Mouse (Mus musculus) hindbrain, embryonic 16.5 days (tissue): ENCODE data around the gene Rtp4. TPM values are rescaled to one million over a fixed set of nuclear protein-coding genes. Genes with fewer than 3 reads are reported as not detected.

ENCODE experiments used
- ATAC-seq: fragments of 200-750 bp; cut with Nextera tagmentation; 2 replicates; pipeline ENCODE4 v1.8.0; 2017; ENCODE audit warnings: moderate TSS enrichment, moderate library complexity
- H3K27ac ChIP-seq: fragments of 300-500 bp; sonication (generic); 2 replicates; pipeline ENCODE4 v1.5.1; 2014; ENCODE audit warnings: low read depth, mild to moderate bottlenecking, control low read depth, low read length, moderate library complexity
- H3K27me3 ChIP-seq: fragments of 300-500 bp; sonication (generic); replicated peaks from 2 replicates; pipeline ENCODE4 v1.6.1; 2014; ENCODE audit warnings: low read length; ENCODE audit not compliant: control insufficient read depth, insufficient read depth
- H3K36me3 ChIP-seq: fragments of 300-500 bp; sonication (generic); 2 replicates; pipeline ENCODE4 v1.6.1; 2014; ENCODE audit warnings: mild to moderate bottlenecking, low read length, moderate library complexity, mixed read lengths; ENCODE audit not compliant: control insufficient read depth, insufficient read depth
- H3K4me1 ChIP-seq: fragments of 300-500 bp; sonication (generic); 2 replicates; pipeline ENCODE4 v1.6.1; 2014; ENCODE audit warnings: low read depth, low read length; ENCODE audit not compliant: control insufficient read depth, insufficient read depth
- H3K4me2 ChIP-seq: fragments of 300-500 bp; sonication (generic); 2 replicates; pipeline ENCODE4 v1.6.1; 2014; ENCODE audit warnings: mild to moderate bottlenecking, low read length, control low read depth, moderate library complexity
- H3K4me3 ChIP-seq: fragments of 300-500 bp; sonication (generic); 2 replicates; pipeline ENCODE4 v1.5.1; 2014; ENCODE audit warnings: mild to moderate bottlenecking, low read length, control low read depth, moderate library complexity
- H3K9ac ChIP-seq: fragments of 300-500 bp; sonication (generic); 2 replicates; pipeline ENCODE4 v1.6.1; 2014; ENCODE audit warnings: low read depth, mild to moderate bottlenecking, control low read depth, low read length, moderate library complexity
- H3K9me3 ChIP-seq: fragments of 300-500 bp; sonication (generic); 2 replicates; pipeline ENCODE4 v1.6.1; 2014; ENCODE audit warnings: mild to moderate bottlenecking, low read length, moderate library complexity; ENCODE audit not compliant: control insufficient read depth
- WGBS: fragments of 180-500 bp; shearing (Covaris S2); extraction: QIAGEN DNeasy Blood & Tissue Kit; methylation state at CpG from one replicate; pipeline ENCODE4 v1.1.7; 2014; 5-methylcytosine and 5-hydroxymethylcytosine counted together
- polyA plus RNA-seq: library from polyadenylated mRNA; unstranded; fragments of >200 nt; fragmentation: Nextera tagmentation; extraction: Ambion mirVana; gene quantifications from 2 replicates; pipeline ENCODE4 v1.2.1, GENCODE M21; 2015

The Rtp4 gene
- 4.0 and 4.3 TPM in 2 replicates for polyA plus RNA-seq

- ATAC-seq, result peak; percentile 85
- Histone ChIP-seq H3K27ac (peak within 1 kb of the TSS; percentile 74), H3K4me2 (peak within 1 kb of the TSS; percentile 56), H3K9ac (peak within 1 kb of the TSS; percentile 66), H3K36me3 (no peaks in the 10 kb centered on the region), H3K4me3 (peak within 1 kb of the TSS; percentile 43), H3K27me3 (no peaks in the 10 kb centered on the region), H3K9me3 (no peaks in the 10 kb centered on the region), H3K4me1 (peaks cover 41% of the 10 kb centered on the region)
- under 1% methylated on average over 12 of the region's 12 CpGs for WGBS
Observed at GRCm38 (mm10) chr16:23520235-23520871, at the start of gene Rtp4, which contains the start of gene Masp1. Gene Rtp4, plus strand, starts transcription at chr16:23520291. Gene Masp1, minus strand, starts transcription at chr16:23520815.

GRCm38 (mm10) chr16:23471551-23471950, 48.5 kb upstream of the Rtp4 start:
- Histone ChIP-seq H3K4me3 (no peak overlapping the region), H3K4me1 (no peaks in the 10 kb centered on the region), H3K9me3 (no peaks in the 10 kb centered on the region), H3K9ac (no peak overlapping the region), H3K27ac (no peak overlapping the region), H3K36me3 (no peaks in the 10 kb centered on the region), H3K27me3 (no peaks in the 10 kb centered on the region; the same call in 1 of the 2 replicates), H3K4me2 (no peak overlapping the region)
- WGBS, result 92% methylated on average over 6 of the region's 6 CpGs
- ATAC-seq, result no peak

- H3K4me3 ChIP-seq, result no peak overlapping the region
- H3K9ac ChIP-seq, result no peak overlapping the region
- no peaks in the 10 kb centered on the region for H3K36me3 ChIP-seq
- H3K4me1 ChIP-seq, result no peaks in the 10 kb centered on the region
- no peaks in the 10 kb centered on the region; the same call in 1 of the 2 replicates for H3K27me3 ChIP-seq
- H3K4me2 ChIP-seq, result no peak overlapping the region
- no peaks in the 10 kb centered on the region for H3K9me3 ChIP-seq
- no peak for ATAC-seq
- H3K27ac ChIP-seq, result no peak overlapping the region
- WGBS, result 81% methylated on average over 3 of the region's 3 CpGs
Observed at GRCm38 (mm10) chr16:23472046-23472445, 48.0 kb upstream of the Rtp4 start.

DNA sequence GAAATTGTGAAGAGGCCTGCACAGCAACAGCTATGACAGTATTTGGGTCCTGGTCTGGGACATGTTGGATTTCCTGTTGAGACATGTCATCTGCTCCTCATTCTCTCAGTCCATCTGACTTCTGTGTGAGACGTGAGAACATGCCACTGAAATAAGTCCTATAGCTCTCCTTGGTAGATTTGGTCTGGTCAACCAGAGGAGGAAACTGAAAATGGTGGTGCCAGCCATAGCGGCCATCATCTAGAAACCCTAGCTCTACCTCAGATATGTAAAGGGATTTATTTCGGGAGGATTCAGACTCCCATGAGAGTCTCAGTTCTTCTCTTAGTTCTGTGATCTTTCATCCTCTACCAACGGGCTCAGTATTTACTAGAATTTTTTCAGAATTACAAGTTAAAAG, 44.4 kb upstream of the Rtp4 start:
- Histone ChIP-seq H3K4me3 (no peak overlapping the region), H3K27me3 (no peaks in the 10 kb centered on the region; the same call in 1 of the 2 replicates), H3K9ac (no peak overlapping the region), H3K4me1 (no peaks in the 10 kb centered on the region), H3K9me3 (no peaks in the 10 kb centered on the region), H3K4me2 (no peak overlapping the region), H3K27ac (no peak overlapping the region), H3K36me3 (no peaks in the 10 kb centered on the region)
- 97% methylated on average over 4 of the region's 4 CpGs for WGBS
- ATAC-seq, result no peak

- H3K27me3 ChIP-seq, result no peaks in the 10 kb centered on the region; the same call in 1 of the 2 replicates
- H3K9ac ChIP-seq, result no peak overlapping the region
- no peaks in the 10 kb centered on the region for H3K36me3 ChIP-seq
- H3K27ac ChIP-seq, result no peak overlapping the region
- ATAC-seq, result no peak
- no peak overlapping the region for H3K4me3 ChIP-seq
- no peaks in the 10 kb centered on the region for H3K9me3 ChIP-seq
- no peak overlapping the region for H3K4me2 ChIP-seq
- no peaks in the 10 kb centered on the region for H3K4me1 ChIP-seq
Observed at GRCm38 (mm10) chr16:23476598-23476997, 43.5 kb upstream of the Rtp4 start.

- no peak overlapping the region for H3K4me3 ChIP-seq
- H3K4me2 ChIP-seq, result no peak overlapping the region
- no peaks in the 10 kb centered on the region for H3K36me3 ChIP-seq
- WGBS, result 62% methylated on average over 7 of the region's 7 CpGs
- no peaks in the 10 kb centered on the region for H3K9me3 ChIP-seq
- no peaks in the 10 kb centered on the region for H3K27me3 ChIP-seq
- ATAC-seq, result no peak
- H3K9ac ChIP-seq, result no peak overlapping the region
- no peaks in the 10 kb centered on the region for H3K4me1 ChIP-seq
- H3K27ac ChIP-seq, result no peak overlapping the region
Observed at GRCm38 (mm10) chr16:23479872-23480603, 40.1 kb upstream of the Rtp4 start.

- 33% methylated on average over 3 of the region's 3 CpGs for WGBS
- Histone ChIP-seq H3K4me1 (no peaks in the 10 kb centered on the region), H3K36me3 (no peaks in the 10 kb centered on the region), H3K4me3 (no peak overlapping the region), H3K9ac (no peak overlapping the region), H3K4me2 (no peak overlapping the region), H3K9me3 (no peaks in the 10 kb centered on the region), H3K27ac (no peak overlapping the region), H3K27me3 (no peaks in the 10 kb centered on the region)
- ATAC-seq, result no peak
Observed at GRCm38 (mm10) chr16:23482218-23482617, 37.9 kb upstream of the Rtp4 start.

- Histone ChIP-seq H3K27ac (no peak overlapping the region), H3K9me3 (no peaks in the 10 kb centered on the region), H3K4me3 (no peak overlapping the region), H3K36me3 (no peaks in the 10 kb centered on the region; the same call in 1 of the 2 replicates), H3K9ac (no peak overlapping the region), H3K4me2 (no peak overlapping the region), H3K4me1 (no peaks in the 10 kb centered on the region), H3K27me3 (no peaks in the 10 kb centered on the region)
- WGBS, result 92% methylated on average over 12 of the region's 12 CpGs
- no peak for ATAC-seq
Observed at GRCm38 (mm10) chr16:23482846-23483245, 37.2 kb upstream of the Rtp4 start.

- Histone ChIP-seq H3K27ac (no peak overlapping the region), H3K9ac (no peak overlapping the region), H3K4me2 (no peak overlapping the region), H3K27me3 (no peaks in the 10 kb centered on the region), H3K4me1 (no peaks in the 10 kb centered on the region), H3K36me3 (no peaks in the 10 kb centered on the region; the same call in 1 of the 2 replicates), H3K4me3 (no peak overlapping the region), H3K9me3 (no peaks in the 10 kb centered on the region)
- whole genome bisulfite sequencing, result 84% methylated on average over 10 of the region's 10 CpGs
- no peak for ATAC-seq
Observed at GRCm38 (mm10) chr16:23483292-23483691, 36.8 kb upstream of the Rtp4 start.
